Comparison of ENCODE assay signal across 19 mouse cellular contexts in the genomic region with DNA sequence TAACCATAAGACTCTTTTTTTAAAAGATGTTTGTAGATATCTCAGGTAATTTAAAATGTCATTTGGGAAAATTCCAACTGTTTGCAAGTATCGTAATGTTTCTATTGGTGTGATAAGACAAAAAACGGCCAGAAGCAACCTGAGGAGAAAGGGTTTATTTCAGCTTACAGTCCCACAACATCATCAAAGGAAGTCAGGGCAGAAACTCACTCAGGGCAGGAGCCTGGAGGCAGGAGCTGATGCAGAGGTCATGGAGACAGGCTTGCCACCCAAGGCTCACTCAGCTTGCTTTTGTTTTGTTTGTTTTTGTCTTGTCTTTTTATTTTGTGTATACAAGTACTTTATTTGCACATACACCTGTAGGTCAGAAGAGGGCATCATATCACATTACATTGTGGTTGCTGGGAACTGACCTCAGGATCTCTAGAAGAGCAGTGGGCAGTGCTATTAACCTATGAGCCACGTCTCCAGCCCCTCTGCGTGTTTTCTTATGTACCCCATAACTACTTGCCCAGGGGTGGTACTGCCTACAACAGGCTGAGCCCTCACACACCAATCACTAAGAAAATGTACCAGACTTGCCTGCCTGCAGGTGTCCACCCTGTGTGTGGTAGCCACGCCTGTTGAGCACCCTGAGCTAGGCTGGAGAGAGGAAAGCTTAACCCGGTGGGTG. TPM values are rescaled to one million over a fixed set of nuclear protein-coding genes. Genes with fewer than 3 reads are reported as not detected.
DNase-seq lines count a peak whose midpoint lies in the region; ATAC-seq and TF ChIP-seq lines count a peak whose summit lies in the region.
"Had no signal": no experiment of that assay in that cellular context is flagged by ENCODE, and none has a peak within 500 bp of the region (broad histone marks: within the 10 kb centered on the region; RNA-seq: fewer than 3 reads in every experiment).

No protein-coding gene starts in this region.

- DNase-seq in liver, embryonic 11.5 days (ENCODE audit: low spot score), result no peak
- no peak for DNase-seq in liver
- DNase-seq in urinary bladder, adult 2 months (ENCODE audit: low spot score), result no peak
- no peak for DNase-seq in thymus, postnatal 4 days
- DNase-seq: adrenal gland, postnatal 25 days; cerebellum, adult 11-12 months; gastrocnemius, postnatal 25 days; kidney, adult 11 months had no signal

- no peak overlapping the region; the same call in 1 of the 2 replicates for H3K27ac ChIP-seq in liver, embryonic 11.5 days (ENCODE audit: low read depth, low read length)
- no peak overlapping the region for H3K27ac ChIP-seq in intestine, embryonic 16.5 days (ENCODE audit: low read length)
- H3K27ac ChIP-seq: embryonic facial prominence, embryonic 10.5 days; heart, embryonic 10.5 days; hindbrain, embryonic 12.5 days; limb, embryonic 15.5 days; macrophage; neural tube, embryonic 15.5 days had no signal

- H3K79me2 ChIP-seq in myocyte (ENCODE audit: control insufficient read depth, insufficient read depth), result no peaks in the 10 kb centered on the region

- peak overlapping the region; percentile 30 for H3K4me3 ChIP-seq in erythroblast, embryonic 14.5 days (replicated peaks)
- H3K4me3 ChIP-seq in liver, embryonic 11.5 days (ENCODE audit: low read depth, low read length), result no peak overlapping the region
- H3K4me3 ChIP-seq in intestine, embryonic 16.5 days (ENCODE audit: low read length), result no peak overlapping the region
- H3K4me3 ChIP-seq in myocyte, result no peak overlapping the region
- H3K4me3 ChIP-seq: embryonic facial prominence, embryonic 10.5 days; heart, embryonic 10.5 days; hindbrain, embryonic 12.5 days; limb, embryonic 15.5 days; neural tube, embryonic 15.5 days had no signal

- WGBS in liver, embryonic 11.5 days, result 84% methylated on average over 6 of the region's 6 CpGs
- WGBS in intestine, embryonic 16.5 days, result 85% methylated on average over 6 of the region's 6 CpGs

- no peak overlapping the region for H3ac ChIP-seq in myocyte (ENCODE audit: control insufficient read depth, insufficient read length)

- no peaks in the 10 kb centered on the region for H3K9me3 ChIP-seq in erythroblast, embryonic 14.5 days (ENCODE audit: control insufficient read depth, low read length)
- H3K9me3 ChIP-seq in liver, embryonic 11.5 days (ENCODE audit: control insufficient read depth, low read length), result no peaks in the 10 kb centered on the region
- no peaks in the 10 kb centered on the region for H3K9me3 ChIP-seq in intestine, embryonic 16.5 days (ENCODE audit: control insufficient read depth, low read length)
- H3K9me3 ChIP-seq: embryonic facial prominence, embryonic 10.5 days; heart, embryonic 10.5 days; hindbrain, embryonic 12.5 days; limb, embryonic 15.5 days; neural tube, embryonic 15.5 days had no signal

- H3K9ac ChIP-seq in liver, embryonic 11.5 days (ENCODE audit: low read depth, low read length), result no peak overlapping the region
- H3K9ac ChIP-seq in intestine, embryonic 16.5 days (ENCODE audit: low read depth, low read length), result no peak overlapping the region
- H3K9ac ChIP-seq: hindbrain, embryonic 12.5 days; limb, embryonic 15.5 days; neural tube, embryonic 15.5 days had no signal

- no peak for TF ChIP-seq POLR2A in myocyte (IDR thresholded peaks at IDR 0.05; ENCODE audit: insufficient read length, low read depth)

- H3K4me1 ChIP-seq in erythroblast, embryonic 14.5 days (ENCODE audit: control insufficient read depth), result peaks cover 8% of the 10 kb centered on the region
- 0 out of 2 replicates have a peak, but pooled peaks cover 3% of the 10 kb centered on the region for H3K4me1 ChIP-seq in liver, embryonic 11.5 days (replicated peaks; ENCODE audit: control insufficient read depth, insufficient read depth, low read length)
- H3K4me1 ChIP-seq in intestine, embryonic 16.5 days (ENCODE audit: control insufficient read depth, insufficient read depth, low read length), result no peaks in the 10 kb centered on the region
- H3K4me1 ChIP-seq: embryonic facial prominence, embryonic 10.5 days; heart, embryonic 10.5 days; hindbrain, embryonic 12.5 days; limb, embryonic 15.5 days; neural tube, embryonic 15.5 days had no signal

- no peaks in the 10 kb centered on the region for H3K27me3 ChIP-seq in erythroblast, embryonic 14.5 days (ENCODE audit: control insufficient read depth)
- H3K27me3 ChIP-seq in liver, embryonic 11.5 days (replicated peaks; ENCODE audit: control insufficient read depth, insufficient read depth, low read length), result no peaks in the 10 kb centered on the region
- no peaks in the 10 kb centered on the region for H3K27me3 ChIP-seq in intestine, embryonic 16.5 days (replicated peaks; ENCODE audit: control insufficient read depth, insufficient read depth, low read length)
- H3K27me3 ChIP-seq in myocyte (ENCODE audit: control insufficient read depth, insufficient read depth, insufficient read length), result no peaks in the 10 kb centered on the region
- H3K27me3 ChIP-seq: hindbrain, embryonic 12.5 days; limb, embryonic 15.5 days; neural tube, embryonic 15.5 days had no signal

- H3K4me2 ChIP-seq in liver, embryonic 11.5 days, result no peak overlapping the region
- H3K4me2 ChIP-seq in intestine, embryonic 16.5 days (ENCODE audit: low read depth, low read length), result no peak overlapping the region
- H3K4me2 ChIP-seq in myocyte (ENCODE audit: low read depth), result no peak overlapping the region
- H3K4me2 ChIP-seq: hindbrain, embryonic 12.5 days; limb, embryonic 15.5 days; neural tube, embryonic 15.5 days had no signal

- H3K36me3 ChIP-seq in erythroblast, embryonic 14.5 days (ENCODE audit: control insufficient read depth), result peaks cover 35% of the 10 kb centered on the region
- peaks cover 15% of the 10 kb centered on the region for H3K36me3 ChIP-seq in liver, embryonic 11.5 days (ENCODE audit: control insufficient read depth, insufficient read depth, low read length)
- peaks cover 3% of the 10 kb centered on the region; the same call in 1 of the 2 replicates for H3K36me3 ChIP-seq in intestine, embryonic 16.5 days (ENCODE audit: control insufficient read depth, insufficient read depth, low read length)
- peaks cover 9% of the 10 kb centered on the region for H3K36me3 ChIP-seq in myocyte (ENCODE audit: control insufficient read depth, insufficient read depth)

- no peak for ATAC-seq in erythroblast, adult 5-6 weeks (replicated peaks; ENCODE audit: low FRiP score, poor library complexity, severe bottlenecking)
- peak; percentile 29 for ATAC-seq in liver, embryonic 11.5 days (replicated peaks; ENCODE audit: low FRiP score)
- ATAC-seq in intestine, embryonic 16.5 days, result peak; percentile 42; the same call in 1 of the 2 replicates
- ATAC-seq: forebrain, embryonic 14.5 days had no signal

TF ChIP-seq in myocyte, 11 proteins besides CTCF, POLR2A, EP300 and RAD21 (continues in another document):
- TF ChIP-seq TCF12 (IDR thresholded peaks at IDR 0.05; ENCODE audit: insufficient read depth, poor library complexity, severe bottlenecking) (no peak), POLR2AphosphoS2 (IDR thresholded peaks at IDR 0.05; ENCODE audit: insufficient read length, low read depth) (peak; percentile 42), MYOD1 (IDR thresholded peaks at IDR 0.05; ENCODE audit: control insufficient read depth in 1 of 3, insufficient read length in 2 of 3, low read depth in 2 of 3) (no peak)

RNA-seq across cellular contexts. Expression of gene Nkapd1, which starts 14.9 kb away (rescaled TPM):
- polyA plus RNA-seq in erythroblast, embryonic 14.5 days (2012), result 0.12 and 0.25 TPM in 2 replicates
- 9.0 and 15.3 TPM in 2 replicates for total RNA-seq in erythroblast, adult 5-6 weeks (2015; ENCODE audit: low replicate concordance)
- total RNA-seq in erythroblast, adult 5-6 weeks (2017; ENCODE audit: low replicate concordance), result 5.3 and 7.2 TPM in 2 replicates
- polyA plus RNA-seq in liver, embryonic 11.5 days (2014; fragmentation: Nextera tagmentation; extraction: Ambion mirVana), result 16.2 and 20.1 TPM in 2 replicates
- 13.8 and 17.1 TPM in 2 replicates for polyA plus RNA-seq in intestine, embryonic 16.5 days (2015; fragmentation: Nextera tagmentation; extraction: Ambion mirVana)
- 4.8 TPM for polyA plus RNA-seq in myocyte (2012; fragmentation: generic; extraction: Trizol)
- 13.2 and 13.9 TPM in 2 replicates for polyA plus RNA-seq in urinary bladder, adult 2 months (2012; rRNA removed)

RNA-seq across cellular contexts. Expression of gene Pih1d2, which starts 15.0 kb away (rescaled TPM):
- polyA plus RNA-seq in erythroblast, embryonic 14.5 days (2012), result 0.18 TPM in 1 of 2 replicates, not detected in the other
- total RNA-seq in erythroblast, adult 5-6 weeks (2015; ENCODE audit: low replicate concordance), result not detected in 2 replicates
- total RNA-seq in erythroblast, adult 5-6 weeks (2017; ENCODE audit: low replicate concordance), result 0.42 and 1.0 TPM in 2 replicates
- polyA plus RNA-seq in liver, embryonic 11.5 days (2014; fragmentation: Nextera tagmentation; extraction: Ambion mirVana), result 3.3 and 4.2 TPM in 2 replicates
- polyA plus RNA-seq in intestine, embryonic 16.5 days (2015; fragmentation: Nextera tagmentation; extraction: Ambion mirVana), result 2.2 and 2.4 TPM in 2 replicates
- 2.2 TPM for polyA plus RNA-seq in myocyte (2012; fragmentation: generic; extraction: Trizol)
- 2.1 and 2.5 TPM in 2 replicates for polyA plus RNA-seq in urinary bladder, adult 2 months (2012; rRNA removed)

RNA-seq across cellular contexts. Expression of gene Dlat, which starts 27.4 kb away (rescaled TPM):
- polyA plus RNA-seq in erythroblast, embryonic 14.5 days (2012), result 1.2 and 1.3 TPM in 2 replicates
- total RNA-seq in erythroblast, adult 5-6 weeks (2015; ENCODE audit: low replicate concordance), result 16.7 and 19.8 TPM in 2 replicates
- 6.7 and 16.4 TPM in 2 replicates for total RNA-seq in erythroblast, adult 5-6 weeks (2017; ENCODE audit: low replicate concordance)
- 77.3 and 83.7 TPM in 2 replicates for polyA plus RNA-seq in liver, embryonic 11.5 days (2014; fragmentation: Nextera tagmentation; extraction: Ambion mirVana)
- 61.0 and 63.7 TPM in 2 replicates for polyA plus RNA-seq in intestine, embryonic 16.5 days (2015; fragmentation: Nextera tagmentation; extraction: Ambion mirVana)
- 64.6 TPM for polyA plus RNA-seq in myocyte (2012; fragmentation: generic; extraction: Trizol)
- polyA plus RNA-seq in urinary bladder, adult 2 months (2012; rRNA removed), result 42.8 and 43.1 TPM in 2 replicates

RNA-seq across cellular contexts. Expression of gene Timm8b, which starts 28.4 kb away (rescaled TPM):
- 3.3 and 4.0 TPM in 2 replicates for polyA plus RNA-seq in erythroblast, embryonic 14.5 days (2012)
- total RNA-seq in erythroblast, adult 5-6 weeks (2015; ENCODE audit: low replicate concordance), result 21.1 and 27.1 TPM in 2 replicates
- 27.5 and 70.9 TPM in 2 replicates for total RNA-seq in erythroblast, adult 5-6 weeks (2017; ENCODE audit: low replicate concordance)
- 301 and 312 TPM in 2 replicates for polyA plus RNA-seq in liver, embryonic 11.5 days (2014; fragmentation: Nextera tagmentation; extraction: Ambion mirVana)
- 296 and 314 TPM in 2 replicates for polyA plus RNA-seq in intestine, embryonic 16.5 days (2015; fragmentation: Nextera tagmentation; extraction: Ambion mirVana)
- polyA plus RNA-seq in myocyte (2012; fragmentation: generic; extraction: Trizol), result 184 TPM
- polyA plus RNA-seq in urinary bladder, adult 2 months (2012; rRNA removed), result 181 and 191 TPM in 2 replicates

RNA-seq across cellular contexts. Expression of gene Sdhd, which starts 28.5 kb away (rescaled TPM):
- polyA plus RNA-seq in erythroblast, embryonic 14.5 days (2012), result 1.3 and 2.3 TPM in 2 replicates
- total RNA-seq in erythroblast, adult 5-6 weeks (2015; ENCODE audit: low replicate concordance), result 50.0 and 63.1 TPM in 2 replicates
- total RNA-seq in erythroblast, adult 5-6 weeks (2017; ENCODE audit: low replicate concordance), result 26.2 and 57.2 TPM in 2 replicates
- polyA plus RNA-seq in liver, embryonic 11.5 days (2014; fragmentation: Nextera tagmentation; extraction: Ambion mirVana), result 503 and 533 TPM in 2 replicates
- polyA plus RNA-seq in intestine, embryonic 16.5 days (2015; fragmentation: Nextera tagmentation; extraction: Ambion mirVana), result 686 and 728 TPM in 2 replicates
- 210 TPM for polyA plus RNA-seq in myocyte (2012; fragmentation: generic; extraction: Trizol)
- polyA plus RNA-seq in urinary bladder, adult 2 months (2012; rRNA removed), result 154 and 189 TPM in 2 replicates

Comparison
In these comparisons a context has a peak if more than half of its experiments do, and no peak if none do; other contexts are left out.
1. RNA of gene Dlat, which starts 27.4 kb away (polyA plus RNA-seq): 77.3 to 83.7 TPM in liver, embryonic 11.5 days, 64.6 TPM in myocyte (single experiment), 61.0 to 63.7 TPM in intestine, embryonic 16.5 days and 42.8 to 43.1 TPM in urinary bladder, adult 2 months; 1.2 to 1.3 TPM in erythroblast, embryonic 14.5 days; every median in the first group is over 10 times any median in the second.